In the genomic region with DNA sequence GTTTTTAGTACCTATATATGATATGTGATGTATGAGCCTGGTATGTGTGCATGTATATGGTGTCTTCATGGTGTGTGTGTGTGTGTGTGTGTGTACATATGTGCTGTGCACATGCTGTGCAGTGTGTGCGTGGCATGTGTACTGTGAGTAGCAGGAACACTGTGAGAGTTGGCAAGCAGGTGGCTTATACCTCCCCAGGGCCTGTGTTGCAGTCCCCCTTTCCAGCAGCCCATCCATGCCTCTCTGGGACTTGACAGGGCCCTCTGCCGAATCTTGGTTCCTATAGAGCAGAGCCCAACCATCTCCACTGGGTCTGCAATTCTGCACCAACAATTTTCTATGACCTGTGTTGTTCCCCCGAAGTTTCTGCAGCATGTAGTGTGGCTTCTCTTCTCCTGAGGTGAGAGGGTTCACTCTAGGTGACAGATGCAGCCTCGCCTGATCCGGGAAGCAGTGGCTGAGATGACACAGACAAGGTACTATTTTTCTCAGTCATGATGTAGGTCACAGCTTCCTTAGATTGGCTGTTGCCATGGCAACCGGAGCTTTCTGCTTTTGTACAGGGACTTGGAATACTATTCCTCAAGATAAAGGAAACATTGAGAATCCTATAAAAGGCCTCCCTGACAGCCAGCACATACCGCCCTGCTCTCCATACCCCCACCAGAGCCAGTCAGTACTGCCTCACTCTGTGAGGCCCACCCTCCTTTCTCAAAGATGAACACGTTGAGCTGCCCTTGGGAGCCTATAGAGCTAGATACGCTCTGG, we compare ENCODE assay signal across 9 mouse cellular contexts.
DNase-seq lines count a peak whose midpoint lies in the region; ATAC-seq and TF ChIP-seq lines count a peak whose summit lies in the region.
"Had no signal": no experiment of that assay in that cellular context is flagged by ENCODE, and none has a peak within 500 bp of the region (broad histone marks: within the 10 kb centered on the region; RNA-seq: fewer than 3 reads in every experiment).

No protein-coding gene starts in this region.

- H3K4me3 ChIP-seq in forebrain, postnatal 0 days (ENCODE audit: low read depth, low read length): no peak overlapping the region
- no peak overlapping the region for H3K4me3 ChIP-seq in neural tube, embryonic 14.5 days (ENCODE audit: low read depth, low read length)
- no peak overlapping the region for H3K4me3 ChIP-seq in stomach, postnatal 0 days (ENCODE audit: low read depth, low read length)
- H3K4me3 ChIP-seq: limb, embryonic 13.5 days had no signal

- H3K9ac ChIP-seq in forebrain, postnatal 0 days: no peak overlapping the region
- H3K9ac ChIP-seq in neural tube, embryonic 14.5 days (replicated peaks; ENCODE audit: low read depth, low read length): no peak overlapping the region
- H3K9ac ChIP-seq in stomach, postnatal 0 days (ENCODE audit: low read length): no peak overlapping the region
- H3K9ac ChIP-seq: limb, embryonic 13.5 days had no signal

- ATAC-seq in forebrain, postnatal 0 days: peak; percentile 92
- peak; percentile 90 for ATAC-seq in neural tube, embryonic 14.5 days (ENCODE audit: low read depth)
- no peak for ATAC-seq in stomach, postnatal 0 days (ENCODE audit: low FRiP score, low TSS enrichment)
- ATAC-seq in monocyte, adult 5-6 weeks (replicated peaks; ENCODE audit: insufficient number of reproducible peaks, low FRiP score, low TSS enrichment, poor library complexity, severe bottlenecking): no peak
- no peak for ATAC-seq in megakaryocyte progenitor cell, adult 5-6 weeks (replicated peaks; ENCODE audit: poor library complexity)

- WGBS in forebrain, postnatal 0 days: 36% methylated on average over 9 of the region's 9 CpGs
- 52% methylated on average over 9 of the region's 9 CpGs for WGBS in neural tube, embryonic 14.5 days
- WGBS in stomach, postnatal 0 days: 69% methylated on average over 9 of the region's 9 CpGs

- peak; percentile 34 for DNase-seq in embryo, embryonic 11 days
- DNase-seq in forebrain, postnatal 0 days: peak; percentile 93
- DNase-seq in left cerebral cortex, adult 11 months (ENCODE audit: low spot score): peak; percentile 81
- no peak for DNase-seq in stomach, postnatal 0 days (ENCODE audit: low spot score)
- no peak for DNase-seq in urinary bladder, postnatal 10 days (ENCODE audit: low spot score)

- peak overlapping the region; percentile 79 for H3K27ac ChIP-seq in forebrain, postnatal 0 days (ENCODE audit: low read depth, low read length)
- H3K27ac ChIP-seq in neural tube, embryonic 14.5 days (ENCODE audit: low read depth, low read length): no peak overlapping the region; the same call in 1 of the 2 replicates
- H3K27ac ChIP-seq in stomach, postnatal 0 days (replicated peaks): no peak overlapping the region
- H3K27ac ChIP-seq: limb, embryonic 13.5 days had no signal

- H3K36me3 ChIP-seq in forebrain, postnatal 0 days (ENCODE audit: insufficient read depth): no peaks in the 10 kb centered on the region
- no peaks in the 10 kb centered on the region for H3K36me3 ChIP-seq in neural tube, embryonic 14.5 days (ENCODE audit: control insufficient read depth, insufficient read depth, low read length)
- no peaks in the 10 kb centered on the region for H3K36me3 ChIP-seq in stomach, postnatal 0 days (ENCODE audit: control insufficient read depth, insufficient read depth, low read length)
- H3K36me3 ChIP-seq: limb, embryonic 13.5 days had no signal

- H3K9me3 ChIP-seq in forebrain, postnatal 0 days (ENCODE audit: low read length): no peaks in the 10 kb centered on the region
- H3K9me3 ChIP-seq in neural tube, embryonic 14.5 days (ENCODE audit: control insufficient read depth, low read length): no peaks in the 10 kb centered on the region
- no peaks in the 10 kb centered on the region for H3K9me3 ChIP-seq in stomach, postnatal 0 days (ENCODE audit: control insufficient read depth, low read length)
- H3K9me3 ChIP-seq: limb, embryonic 13.5 days had no signal

- no peak overlapping the region for H3K4me2 ChIP-seq in forebrain, postnatal 0 days (ENCODE audit: low read depth)
- no peak overlapping the region for H3K4me2 ChIP-seq in neural tube, embryonic 14.5 days (ENCODE audit: low read depth, low read length)
- no peak overlapping the region for H3K4me2 ChIP-seq in stomach, postnatal 0 days (replicated peaks; ENCODE audit: low read depth)
- H3K4me2 ChIP-seq: limb, embryonic 13.5 days had no signal

- no peaks in the 10 kb centered on the region for H3K27me3 ChIP-seq in forebrain, postnatal 0 days (ENCODE audit: insufficient read depth, low read length)
- no peaks in the 10 kb centered on the region for H3K27me3 ChIP-seq in neural tube, embryonic 14.5 days (ENCODE audit: control insufficient read depth, insufficient read depth, low read length)
- H3K27me3 ChIP-seq in stomach, postnatal 0 days (ENCODE audit: control insufficient read depth, insufficient read depth, low read length): no peaks in the 10 kb centered on the region
- H3K27me3 ChIP-seq: limb, embryonic 13.5 days had no signal

- H3K4me1 ChIP-seq in forebrain, postnatal 0 days (ENCODE audit: insufficient read depth): peaks cover 17% of the 10 kb centered on the region
- H3K4me1 ChIP-seq in neural tube, embryonic 14.5 days (ENCODE audit: control insufficient read depth, insufficient read depth, low read length): 0 out of 2 replicates have a peak, but pooled peaks cover 4% of the 10 kb centered on the region
- H3K4me1 ChIP-seq in stomach, postnatal 0 days (replicated peaks; ENCODE audit: control insufficient read depth, insufficient read depth): no peaks in the 10 kb centered on the region
- H3K4me1 ChIP-seq: limb, embryonic 13.5 days had no signal

- no peak for TF ChIP-seq EP300 in stomach, postnatal 0 days (optimal IDR thresholded peaks at IDR 0.05)

- TF ChIP-seq CTCF in forebrain, postnatal 0 days (IDR thresholded peaks at IDR 0.05; ENCODE audit: low read depth): no peak
- no peak for TF ChIP-seq CTCF in stomach, postnatal 0 days (IDR thresholded peaks at IDR 0.05; ENCODE audit: low read depth)

Comparison
In these comparisons a context has a peak if more than half of its experiments do, and no peak if none do; other contexts are left out.
1. DNase-seq: peak in embryo, embryonic 11 days (single experiment), forebrain, postnatal 0 days (single experiment) and left cerebral cortex, adult 11 months (single experiment); none in stomach, postnatal 0 days (single experiment) and urinary bladder, postnatal 10 days (single experiment).
2. ATAC-seq: peak in forebrain, postnatal 0 days (single experiment) and neural tube, embryonic 14.5 days (single experiment); none in stomach, postnatal 0 days (single experiment), monocyte, adult 5-6 weeks (single experiment) and megakaryocyte progenitor cell, adult 5-6 weeks (single experiment).